Mouse (Mus musculus) MEL (cell line): ENCODE results near the gene Fev.

Experiments used
- MAX ChIP-seq: IDR thresholded peaks from 2 replicates; pipeline ENCODE4 v1.6.1; 2011; ENCODE audit warnings: low read length, improper control_type of control experiment
- NELFE ChIP-seq: IDR thresholded peaks from 2 replicates; pipeline ENCODE4 v1.6.1; 2011; ENCODE audit warnings: low read depth, low read length, improper control_type of control experiment
- NRF1 ChIP-seq: IDR thresholded peaks from 2 replicates; pipeline ENCODE4 v1.6.1; 2014; ENCODE audit warnings: low read depth, mild to moderate bottlenecking, inconsistent platforms, low read length, improper control_type of control experiment, moderate library complexity; ENCODE audit not compliant: poor library complexity, insufficient read depth, severe bottlenecking
- RAD21 ChIP-seq: IDR thresholded peaks from 2 replicates; pipeline ENCODE4 v1.6.1; 2011; ENCODE audit warnings: mild to moderate bottlenecking, low read depth, low read length, improper control_type of control experiment
- USF1 ChIP-seq: IDR thresholded peaks from 2 replicates; pipeline ENCODE4 v1.6.1; 2014; ENCODE audit warnings: low read depth, mild to moderate bottlenecking, inconsistent platforms, low read length, improper control_type of control experiment, moderate library complexity

GRCm38 (mm10) chr1:74915706-74916105 is 30.5 kb upstream of the Fev start:
- TF ChIP-seq USF1, result no peak
- no peak for TF ChIP-seq MAX
- no peak for TF ChIP-seq NRF1
- no peak for TF ChIP-seq RAD21
- TF ChIP-seq NELFE, result no peak
